In genomic region chr19:29566512-29566911, GRCm38 (mm10) we compare ENCODE assay signal across 25 mouse cellular contexts.
"Had no signal": no experiment of that assay in that cellular context is flagged by ENCODE, and none has a peak within 500 bp of the region (broad histone marks: within the 10 kb centered on the region; RNA-seq: fewer than 3 reads in every experiment).

No protein-coding gene starts in this region.

- H3K9me3 ChIP-seq: embryonic facial prominence, embryonic 10.5 days; embryonic facial prominence, embryonic 12.5 days; embryonic facial prominence, embryonic 13.5 days; embryonic facial prominence, embryonic 15.5 days; forebrain, embryonic 10.5 days; forebrain, embryonic 12.5 days; forebrain, embryonic 13.5 days; forebrain, embryonic 15.5 days had no signal

- H3K27me3 ChIP-seq: embryonic facial prominence, embryonic 12.5 days; embryonic facial prominence, embryonic 13.5 days; embryonic facial prominence, embryonic 15.5 days; forebrain, embryonic 12.5 days; forebrain, embryonic 13.5 days; forebrain, embryonic 15.5 days had no signal

- H3K4me1 ChIP-seq: embryonic facial prominence, embryonic 10.5 days; embryonic facial prominence, embryonic 12.5 days; forebrain, embryonic 10.5 days; forebrain, embryonic 12.5 days; forebrain, embryonic 13.5 days had no signal

- DNase-seq: cerebellum, adult 9-10 months; cerebellum, adult 9-11 months; cerebellum, postnatal 10 days; cerebellum, postnatal 14 days; cerebellum, postnatal 25 days; cerebellum, postnatal 36 days; embryo, embryonic 11 days; forebrain, postnatal 0 days; gastrocnemius, adult 2 months; gastrocnemius, postnatal 10 days; gastrocnemius, postnatal 14 days; gastrocnemius, postnatal 25 days; gastrocnemius, postnatal 36 days; heart, adult 11 months; heart, adult 18-20 months; heart, adult 2 months had no signal

- H3K9ac ChIP-seq: embryonic facial prominence, embryonic 12.5 days; embryonic facial prominence, embryonic 13.5 days; embryonic facial prominence, embryonic 15.5 days; forebrain, embryonic 12.5 days; forebrain, embryonic 13.5 days; forebrain, embryonic 15.5 days; forebrain, postnatal 0 days had no signal

- H3K27ac ChIP-seq: embryonic facial prominence, embryonic 10.5 days; embryonic facial prominence, embryonic 12.5 days; embryonic facial prominence, embryonic 13.5 days; embryonic facial prominence, embryonic 15.5 days; forebrain, embryonic 10.5 days; forebrain, embryonic 12.5 days; forebrain, embryonic 13.5 days; forebrain, embryonic 15.5 days; gastrocnemius, adult 2 months; heart, adult 2 months had no signal

- H3K4me3 ChIP-seq: embryonic facial prominence, embryonic 10.5 days; embryonic facial prominence, embryonic 12.5 days; embryonic facial prominence, embryonic 13.5 days; embryonic facial prominence, embryonic 15.5 days; erythroblast, embryonic 14.5 days; forebrain, embryonic 10.5 days; forebrain, embryonic 12.5 days; forebrain, embryonic 13.5 days; forebrain, embryonic 15.5 days; gastrocnemius, adult 2 months; heart, adult 2 months had no signal
